Mouse (Mus musculus) limb, embryonic 10.5 days (tissue): ENCODE results near the gene Tfeb. TPM values are rescaled to one million over a fixed set of nuclear protein-coding genes. Genes with fewer than 3 reads are reported as not detected.

ENCODE experiments used
- DNase-seq: peaks from one replicate; pipeline ENCODE4 v3.0.0-alpha.2; 2017; ENCODE audit warnings: low spot score
- H3K27ac ChIP-seq: fragments of 300-500 bp; sonication (generic); 2 replicates; pipeline ENCODE4 v1.5.1; 2016; ENCODE audit warnings: mild to moderate bottlenecking
- H3K27me3 ChIP-seq: fragments of 300-500 bp; sonication (generic); 2 replicates; pipeline ENCODE4 v1.6.1; 2016; ENCODE audit warnings: low read depth, mild to moderate bottlenecking; ENCODE audit not compliant: poor library complexity, severe bottlenecking
- H3K36me3 ChIP-seq: fragments of 300-500 bp; sonication (generic); 2 replicates; pipeline ENCODE4 v1.6.1; 2016; ENCODE audit warnings: mild to moderate bottlenecking, moderate library complexity
- H3K4me1 ChIP-seq: fragments of 300-500 bp; sonication (generic); 2 replicates; pipeline ENCODE4 v1.6.1; 2016
- H3K4me3 ChIP-seq: fragments of 300-500 bp; sonication (generic); 2 replicates; pipeline ENCODE4 v1.5.1; 2016; ENCODE audit warnings: mild to moderate bottlenecking, moderate library complexity
- H3K9me3 ChIP-seq: fragments of 300-500 bp; sonication (generic); replicated peaks from 2 replicates; pipeline ENCODE4 v1.6.1; 2016; ENCODE audit warnings: mild to moderate bottlenecking
- WGBS: fragments of 180-500 bp; shearing (Covaris S2); methylation state at CpG from one replicate; pipeline ENCODE4 v1.1.7; 2016; 5-methylcytosine and 5-hydroxymethylcytosine counted together
- polyA plus RNA-seq: library from polyadenylated mRNA; unstranded; fragments of >200 nt; fragmentation: Nextera tagmentation; extraction: Ambion mirVana; gene quantifications from 2 replicates; pipeline ENCODE4 v1.2.1, GENCODE M21; 2016

Gene Tfeb
- polyA plus RNA-seq, 1 experiment from 2014 or later, result 2.3 TPM

DNA sequence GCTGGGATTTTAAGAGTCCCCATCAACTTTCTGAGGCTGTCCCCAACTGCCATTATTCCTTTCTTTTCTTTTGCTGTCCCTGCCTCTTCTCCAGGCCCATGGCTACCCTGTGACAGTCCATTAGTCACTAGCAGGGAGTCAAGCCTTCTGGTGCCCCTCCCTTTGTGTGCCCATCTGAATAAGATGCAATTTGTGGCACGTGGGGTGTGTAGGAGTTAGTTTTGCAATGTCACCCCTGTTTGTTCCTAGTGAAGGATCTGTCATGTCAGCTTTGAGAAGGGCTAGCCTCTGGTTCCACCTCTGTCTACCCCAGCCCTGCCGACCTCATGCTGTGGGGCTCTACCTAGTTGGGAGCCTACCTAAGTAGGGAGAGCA lies 30.2 kb downstream of the Tfeb start:
- Histone ChIP-seq H3K27me3 (peaks cover 35% of the 10 kb centered on the region), H3K4me1 (peaks cover 12% of the 10 kb centered on the region), H3K27ac (no peak overlapping the region), H3K36me3 (0 out of 2 replicates have a peak, but pooled peaks cover under 1% of the 10 kb centered on the region), H3K9me3 (no peaks in the 10 kb centered on the region), H3K4me3 (no peak overlapping the region)
- no peak for DNase-seq
- WGBS, result 70% methylated on average over 2 of the region's 2 CpGs

- no peak for DNase-seq
- Histone ChIP-seq H3K4me3 (no peak overlapping the region), H3K27ac (no peak overlapping the region), H3K4me1 (peaks cover 12% of the 10 kb centered on the region), H3K9me3 (no peaks in the 10 kb centered on the region), H3K36me3 (0 out of 2 replicates have a peak, but pooled peaks cover 4% of the 10 kb centered on the region), H3K27me3 (peaks cover 35% of the 10 kb centered on the region)
- 42% methylated on average over 15 of the region's 17 CpGs for WGBS
Measured at GRCm38 (mm10) chr17:47767456-47768141, 30.8 kb downstream of the Tfeb start.

GRCm38 (mm10) chr17:47768707-47769276 lies 32.0 kb downstream of the Tfeb start:
- peaks cover 17% of the 10 kb centered on the region for H3K4me1 ChIP-seq
- 0 out of 2 replicates have a peak, but pooled peaks cover 4% of the 10 kb centered on the region for H3K36me3 ChIP-seq
- peaks cover 35% of the 10 kb centered on the region for H3K27me3 ChIP-seq
- no peak overlapping the region for H3K27ac ChIP-seq
- H3K4me3 ChIP-seq, result no peak overlapping the region
- H3K9me3 ChIP-seq, result no peaks in the 10 kb centered on the region
- no peak for DNase-seq
- 48% methylated on average over 12 of the region's 12 CpGs for WGBS

DNA sequence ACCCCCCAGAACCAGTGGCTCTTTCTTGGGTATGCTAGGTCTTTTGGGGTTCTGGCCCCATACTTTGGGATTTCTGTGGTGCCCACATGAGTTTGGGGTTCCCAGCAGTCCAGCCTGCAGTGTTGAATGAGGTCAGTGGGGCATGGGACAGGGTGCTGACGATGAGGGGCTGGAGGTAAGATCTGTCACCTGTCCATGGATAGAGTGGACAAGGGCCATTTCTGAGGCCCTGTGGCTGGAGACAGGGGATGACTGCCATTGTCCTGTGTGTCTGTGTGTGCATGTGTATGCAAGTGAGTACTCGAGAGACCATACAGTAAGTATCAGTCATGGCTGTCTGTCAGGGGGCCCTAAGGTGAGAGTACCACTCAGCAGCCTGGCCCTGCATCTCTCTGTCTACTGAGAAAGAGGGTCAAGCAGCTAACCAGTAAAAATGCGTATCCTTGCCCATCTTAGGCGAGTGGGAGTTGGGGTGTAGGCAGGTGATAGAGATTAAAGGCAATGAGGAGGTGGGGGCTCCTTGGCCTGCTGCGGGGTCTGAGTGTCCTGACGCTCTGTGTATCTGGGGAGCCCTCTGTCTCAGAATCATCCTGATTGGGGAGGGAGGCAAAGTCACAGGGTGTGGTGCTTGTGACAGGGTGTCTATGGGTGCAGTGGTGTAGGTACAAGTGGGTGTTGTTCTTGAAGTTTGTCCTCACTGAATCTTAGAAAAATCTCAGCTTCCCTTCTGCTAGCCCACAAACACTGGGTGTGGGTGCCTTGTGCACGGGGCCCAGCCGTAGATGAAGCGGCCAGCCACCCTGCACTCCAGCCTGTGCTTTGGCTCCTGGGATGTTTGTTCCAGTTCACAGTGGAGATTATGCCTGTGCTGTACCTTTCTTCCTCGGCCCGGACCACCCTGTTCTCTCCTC lies 32.8 kb downstream of the Tfeb start:
- Histone ChIP-seq H3K27ac (0 out of 2 replicates have a peak overlapping the region, but pooled peaks have one; percentile 3), H3K36me3 (0 out of 2 replicates have a peak, but pooled peaks cover 4% of the 10 kb centered on the region), H3K27me3 (peaks cover 33% of the 10 kb centered on the region), H3K4me3 (no peak overlapping the region), H3K9me3 (no peaks in the 10 kb centered on the region), H3K4me1 (peaks cover 20% of the 10 kb centered on the region)
- 88% methylated on average over 11 of the region's 11 CpGs for WGBS
- DNase-seq, result no peak

DNA sequence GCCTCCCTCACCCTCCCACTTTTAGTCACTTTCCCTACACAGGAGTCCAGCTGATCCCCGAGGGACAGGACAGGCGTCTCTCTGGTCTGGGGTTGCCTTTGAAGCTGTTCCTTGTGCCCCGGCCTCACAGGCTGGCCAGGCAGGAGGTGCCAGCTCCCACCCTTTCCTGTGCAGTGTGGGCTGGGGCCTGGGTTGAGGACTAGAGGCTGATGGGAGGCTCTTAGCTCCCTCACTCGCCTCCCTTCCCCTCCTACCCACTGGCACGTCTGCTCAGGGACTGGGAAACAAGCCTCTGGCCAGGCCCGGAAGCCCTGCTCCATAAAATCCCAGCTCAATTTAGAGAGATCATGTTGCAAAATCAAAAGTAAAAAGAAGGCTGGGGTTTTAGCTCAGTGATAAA lies 36.8 kb downstream of the Tfeb start:
- Histone ChIP-seq H3K36me3 (0 out of 2 replicates have a peak, but pooled peaks cover 4% of the 10 kb centered on the region), H3K4me3 (no peak overlapping the region), H3K9me3 (no peaks in the 10 kb centered on the region), H3K4me1 (peaks cover 22% of the 10 kb centered on the region), H3K27ac (peak overlapping the region; percentile 70), H3K27me3 (0 out of 2 replicates have a peak, but pooled peaks cover 5% of the 10 kb centered on the region)
- no peak for DNase-seq
- 44% methylated on average over 6 of the region's 6 CpGs for WGBS

GRCm38 (mm10) chr17:47777141-47777540 lies 40.3 kb downstream of the Tfeb start:
- H3K36me3 ChIP-seq, result 0 out of 2 replicates have a peak, but pooled peaks cover 3% of the 10 kb centered on the region
- H3K4me1 ChIP-seq, result peaks cover 25% of the 10 kb centered on the region
- H3K27me3 ChIP-seq, result no peaks in the 10 kb centered on the region
- no peaks in the 10 kb centered on the region for H3K9me3 ChIP-seq
- H3K27ac ChIP-seq, result no peak overlapping the region
- WGBS, result 58% methylated on average over 2 of the region's 2 CpGs
- DNase-seq, result no peak
- no peak overlapping the region for H3K4me3 ChIP-seq

GRCm38 (mm10) chr17:47780470-47780869 lies 43.6 kb downstream of the Tfeb start:
- H3K27ac ChIP-seq, result no peak overlapping the region
- DNase-seq, result no peak
- H3K4me1 ChIP-seq, result peaks cover 30% of the 10 kb centered on the region
- peaks cover 15% of the 10 kb centered on the region for H3K27me3 ChIP-seq
- no peaks in the 10 kb centered on the region for H3K36me3 ChIP-seq
- H3K4me3 ChIP-seq, result no peak overlapping the region
- no peaks in the 10 kb centered on the region for H3K9me3 ChIP-seq
- 85% methylated on average over 10 of the region's 10 CpGs for WGBS

GRCm38 (mm10) chr17:47782486-47782885 lies 45.7 kb downstream of the Tfeb start:
- peaks cover 35% of the 10 kb centered on the region for H3K27me3 ChIP-seq
- H3K36me3 ChIP-seq, result no peaks in the 10 kb centered on the region
- no peak overlapping the region for H3K4me3 ChIP-seq
- no peak overlapping the region for H3K27ac ChIP-seq
- no peaks in the 10 kb centered on the region for H3K9me3 ChIP-seq
- H3K4me1 ChIP-seq, result peaks cover 45% of the 10 kb centered on the region
- WGBS, result 88% methylated on average over 3 of the region's 3 CpGs
- DNase-seq, result no peak

- peaks cover 56% of the 10 kb centered on the region for H3K4me1 ChIP-seq
Measured at GRCm38 (mm10) chr17:47783445-47784223, 46.8 kb downstream of the Tfeb start.

DNA sequence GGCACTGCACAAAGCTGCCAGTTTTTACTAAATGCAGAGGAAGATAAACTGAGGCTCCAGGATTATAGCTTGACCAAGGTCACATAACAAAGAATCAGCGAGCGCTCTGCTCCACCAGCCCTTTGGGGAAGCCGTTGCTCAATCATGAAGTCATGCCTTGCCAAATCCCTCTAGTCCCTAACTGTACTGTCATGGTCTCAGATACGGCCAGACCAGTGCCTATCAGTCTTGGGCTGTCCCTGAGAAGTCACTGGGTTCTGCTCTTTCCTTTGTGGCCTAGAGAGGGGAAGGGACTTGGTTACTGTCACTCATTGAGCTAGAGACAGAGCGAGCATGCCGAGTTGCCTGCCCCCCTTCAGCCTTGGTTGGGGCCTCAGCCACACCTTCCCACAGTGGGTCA lies 47.6 kb downstream of the Tfeb start:
- Histone ChIP-seq H3K27ac (no peak overlapping the region), H3K9me3 (no peaks in the 10 kb centered on the region), H3K27me3 (peaks cover 52% of the 10 kb centered on the region), H3K4me3 (no peak overlapping the region), H3K4me1 (peaks cover 64% of the 10 kb centered on the region), H3K36me3 (no peaks in the 10 kb centered on the region)
- WGBS, result 83% methylated on average over 6 of the region's 6 CpGs
- DNase-seq, result no peak

More at GRCm38 (mm10) chr17:47783445-47784223, 46.8 kb downstream of the Tfeb start:
- no peaks in the 10 kb centered on the region for H3K36me3 ChIP-seq
- H3K27ac ChIP-seq, result no peak overlapping the region
- 64% methylated on average over 8 of the region's 8 CpGs for WGBS
- peaks cover 45% of the 10 kb centered on the region for H3K27me3 ChIP-seq
- H3K4me3 ChIP-seq, result no peak overlapping the region
- no peaks in the 10 kb centered on the region for H3K9me3 ChIP-seq
- no peak for DNase-seq

DNA sequence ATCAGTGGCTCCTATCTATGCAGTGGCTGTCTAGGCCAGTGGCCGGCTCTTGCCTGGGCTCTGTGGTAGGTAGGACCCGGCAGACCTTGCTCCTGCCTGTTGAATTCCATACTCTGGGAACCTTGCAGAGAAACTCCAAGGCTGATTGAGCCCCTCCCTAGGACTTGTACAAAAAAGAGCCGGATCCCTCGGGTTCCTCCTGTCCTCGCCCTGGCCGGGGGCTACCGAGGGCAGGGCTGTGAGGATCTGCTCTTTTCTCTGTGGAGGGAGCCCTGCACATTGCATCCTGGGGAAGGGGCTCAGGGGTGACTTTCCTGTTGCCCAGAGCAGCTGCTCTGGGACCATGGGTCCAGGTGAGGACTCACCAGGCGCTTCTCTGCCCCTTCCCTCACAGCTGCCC lies 50.8 kb downstream of the Tfeb start:
- Histone ChIP-seq H3K36me3 (no peaks in the 10 kb centered on the region), H3K27me3 (peaks cover 71% of the 10 kb centered on the region), H3K4me3 (no peak overlapping the region), H3K27ac (peak overlapping the region; percentile 78), H3K9me3 (no peaks in the 10 kb centered on the region), H3K4me1 (peaks cover 70% of the 10 kb centered on the region)
- no peak for DNase-seq
- WGBS, result 48% methylated on average over 8 of the region's 8 CpGs

- 1% methylated on average over 4 of the region's 4 CpGs for WGBS
- peak overlapping the region; percentile 78 for H3K27ac ChIP-seq
- H3K27me3 ChIP-seq, result peaks cover 66% of the 10 kb centered on the region
- no peaks in the 10 kb centered on the region for H3K9me3 ChIP-seq
- H3K4me1 ChIP-seq, result peaks cover 74% of the 10 kb centered on the region
- H3K4me3 ChIP-seq, result peak overlapping the region; percentile 11
- H3K36me3 ChIP-seq, result no peaks in the 10 kb centered on the region
- DNase-seq, result no peak
Measured at GRCm38 (mm10) chr17:47788306-47788705, 51.5 kb downstream of the Tfeb start.
